Mouse (Mus musculus) kidney, postnatal 0 days (tissue): Measurements from ENCODE around the gene Tigd3. TPM values are rescaled to one million over a fixed set of nuclear protein-coding genes. Genes with fewer than 3 reads are reported as not detected.

Source experiments
- ATAC-seq: fragments of 200-750 bp; cut with Nextera tagmentation; replicated peaks from 2 replicates; pipeline ENCODE4 v1.8.0; 2017; ENCODE audit warnings: low read depth, moderate number of reproducible peaks, moderate TSS enrichment, moderate library complexity; ENCODE audit not compliant: low FRiP score
- DNase-seq: peaks from one replicate; pipeline ENCODE4 v3.0.0-alpha.2; 2016; ENCODE audit warnings: low spot score
- H3K27ac ChIP-seq: fragments of 300-500 bp; sonication (generic); 2 replicates; pipeline ENCODE4 v1.5.1; 2014; ENCODE audit warnings: mild to moderate bottlenecking
- H3K27me3 ChIP-seq: fragments of 300-500 bp; sonication (generic); 2 replicates; pipeline ENCODE4 v1.6.1; 2014; ENCODE audit warnings: low read length, mixed read lengths; ENCODE audit not compliant: insufficient read depth
- H3K36me3 ChIP-seq: fragments of 300-500 bp; sonication (generic); 2 replicates; pipeline ENCODE4 v1.6.1; 2014; ENCODE audit warnings: low read length, mixed read lengths; ENCODE audit not compliant: insufficient read depth
- H3K4me1 ChIP-seq: fragments of 300-500 bp; sonication (generic); replicated peaks from 2 replicates; pipeline ENCODE4 v1.6.1; 2014; ENCODE audit warnings: antibody characterized with exemption, low read length, mixed read lengths; ENCODE audit not compliant: insufficient read depth
- H3K4me2 ChIP-seq: fragments of 300-500 bp; sonication (generic); 2 replicates; pipeline ENCODE4 v1.6.1; 2014; ENCODE audit warnings: mild to moderate bottlenecking, low read length, moderate library complexity, mixed read lengths
- H3K4me3 ChIP-seq: fragments of 300-500 bp; sonication (generic); replicated peaks from 2 replicates; pipeline ENCODE4 v1.5.1; 2014; ENCODE audit warnings: low read depth, low read length
- H3K9ac ChIP-seq: fragments of 300-500 bp; sonication (generic); 2 replicates; pipeline ENCODE4 v1.6.1; 2014; ENCODE audit warnings: low read depth, low read length
- H3K9me3 ChIP-seq: fragments of 300-500 bp; sonication (generic); replicated peaks from 2 replicates; pipeline ENCODE4 v1.6.1; 2016; ENCODE audit warnings: low read length, inconsistent platforms, mixed read lengths
- CTCF ChIP-seq: IDR thresholded peaks from 2 replicates; pipeline ENCODE4 v1.5.1; 2016; ENCODE audit warnings: antibody characterized with exemption, low read depth, mild to moderate bottlenecking, moderate library complexity
- WGBS: fragments of 180-500 bp; shearing (Covaris S2); extraction: QIAGEN DNeasy Blood & Tissue Kit; methylation state at CpG from one replicate; pipeline ENCODE4 v1.1.7; 2014; 5-methylcytosine and 5-hydroxymethylcytosine counted together
- polyA plus RNA-seq: library from polyadenylated mRNA; unstranded; fragments of >200 nt; fragmentation: Nextera tagmentation; extraction: Ambion mirVana; gene quantifications from 2 replicates; pipeline ENCODE4 v1.2.1, GENCODE M21; 2015

Gene Tigd3
- polyA plus RNA-seq, 1 experiment from 2014 or later, result 2.9 TPM

GRCm38 (mm10) chr19:5848032-5848825 is 45.7 kb downstream of the Tigd3 start:
- H3K27ac ChIP-seq, result peak overlapping the region; percentile 98
- H3K27me3 ChIP-seq, result no peaks in the 10 kb centered on the region
- peaks cover 11% of the 10 kb centered on the region; the same call in 1 of the 2 replicates for H3K36me3 ChIP-seq
- ATAC-seq (no peak), DNase-seq (peak; percentile 68)
- 10% methylated on average over 14 of the region's 14 CpGs for WGBS
- H3K4me3 ChIP-seq, result 0 out of 2 replicates have a peak overlapping the region, but pooled peaks have one; percentile 9
- no peak for TF ChIP-seq CTCF
- H3K9me3 ChIP-seq, result no peaks in the 10 kb centered on the region
- H3K9ac ChIP-seq, result peak overlapping the region; percentile 61
- peaks cover 43% of the 10 kb centered on the region for H3K4me1 ChIP-seq
- H3K4me2 ChIP-seq, result peak overlapping the region; percentile 66

GRCm38 (mm10) chr19:5847306-5847796 is 46.6 kb downstream of the Tigd3 start:
- Histone ChIP-seq H3K4me2 (peak overlapping the region; percentile 66), H3K27ac (peak overlapping the region; percentile 98), H3K36me3 (peaks cover 9% of the 10 kb centered on the region; the same call in 1 of the 2 replicates), H3K27me3 (no peaks in the 10 kb centered on the region), H3K4me1 (peaks cover 51% of the 10 kb centered on the region), H3K4me3 (no peak overlapping the region), H3K9ac (peak overlapping the region; percentile 61), H3K9me3 (no peaks in the 10 kb centered on the region)
- ATAC-seq (0 out of 2 replicates have a peak, but pooled peaks have one; percentile 2), DNase-seq (no peak)
- 44% methylated on average over 4 of the region's 4 CpGs for WGBS
- TF ChIP-seq CTCF, result no peak

- peak overlapping the region; percentile 65 for H3K4me3 ChIP-seq
- ATAC-seq (peak; percentile 60), DNase-seq (peak; percentile 99)
- no peaks in the 10 kb centered on the region for H3K27me3 ChIP-seq
- 3% methylated on average over 16 of the region's 16 CpGs for WGBS
- 0 out of 2 replicates have a peak, but pooled peaks cover 4% of the 10 kb centered on the region for H3K36me3 ChIP-seq
- H3K9ac ChIP-seq, result peak overlapping the region; percentile 47; the same call in 1 of the 2 replicates
- peak overlapping the region; percentile 66 for H3K4me2 ChIP-seq
- peaks cover 52% of the 10 kb centered on the region for H3K4me1 ChIP-seq
- TF ChIP-seq CTCF, result no peak
- H3K9me3 ChIP-seq, result no peaks in the 10 kb centered on the region
- peak overlapping the region; percentile 98 for H3K27ac ChIP-seq
Measured at GRCm38 (mm10) chr19:5846557-5847305, 47.2 kb downstream of the Tigd3 start.

DNA sequence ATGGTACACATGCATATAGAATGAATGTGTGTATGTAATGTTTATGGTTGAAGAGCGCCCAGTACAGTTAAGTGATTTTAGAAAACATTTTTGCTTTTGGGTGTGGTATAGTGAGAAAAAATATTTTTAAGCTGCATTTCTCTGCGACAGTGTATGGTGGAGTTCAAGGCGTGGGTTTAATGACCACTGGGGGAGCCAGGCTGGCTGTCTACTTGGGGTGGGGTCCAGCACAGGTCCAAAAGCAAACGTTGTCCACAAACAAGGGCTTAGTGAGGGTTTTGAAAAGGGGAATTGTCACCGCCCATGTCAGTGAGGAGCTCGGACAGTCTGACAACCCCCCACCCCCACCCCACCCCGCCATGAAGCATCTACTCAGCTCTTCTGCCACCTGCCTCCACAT is 47.8 kb downstream of the Tigd3 start:
- no peaks in the 10 kb centered on the region for H3K9me3 ChIP-seq
- peak overlapping the region; percentile 98 for H3K27ac ChIP-seq
- H3K4me1 ChIP-seq, result peaks cover 57% of the 10 kb centered on the region
- TF ChIP-seq CTCF, result no peak
- ATAC-seq (peak; percentile 4), DNase-seq (no peak)
- peak overlapping the region; percentile 47 for H3K9ac ChIP-seq
- H3K27me3 ChIP-seq, result no peaks in the 10 kb centered on the region
- WGBS, result under 1% methylated on average over 7 of the region's 7 CpGs
- H3K4me3 ChIP-seq, result peak overlapping the region; percentile 65
- peak overlapping the region; percentile 66 for H3K4me2 ChIP-seq
- no peaks in the 10 kb centered on the region for H3K36me3 ChIP-seq

DNA sequence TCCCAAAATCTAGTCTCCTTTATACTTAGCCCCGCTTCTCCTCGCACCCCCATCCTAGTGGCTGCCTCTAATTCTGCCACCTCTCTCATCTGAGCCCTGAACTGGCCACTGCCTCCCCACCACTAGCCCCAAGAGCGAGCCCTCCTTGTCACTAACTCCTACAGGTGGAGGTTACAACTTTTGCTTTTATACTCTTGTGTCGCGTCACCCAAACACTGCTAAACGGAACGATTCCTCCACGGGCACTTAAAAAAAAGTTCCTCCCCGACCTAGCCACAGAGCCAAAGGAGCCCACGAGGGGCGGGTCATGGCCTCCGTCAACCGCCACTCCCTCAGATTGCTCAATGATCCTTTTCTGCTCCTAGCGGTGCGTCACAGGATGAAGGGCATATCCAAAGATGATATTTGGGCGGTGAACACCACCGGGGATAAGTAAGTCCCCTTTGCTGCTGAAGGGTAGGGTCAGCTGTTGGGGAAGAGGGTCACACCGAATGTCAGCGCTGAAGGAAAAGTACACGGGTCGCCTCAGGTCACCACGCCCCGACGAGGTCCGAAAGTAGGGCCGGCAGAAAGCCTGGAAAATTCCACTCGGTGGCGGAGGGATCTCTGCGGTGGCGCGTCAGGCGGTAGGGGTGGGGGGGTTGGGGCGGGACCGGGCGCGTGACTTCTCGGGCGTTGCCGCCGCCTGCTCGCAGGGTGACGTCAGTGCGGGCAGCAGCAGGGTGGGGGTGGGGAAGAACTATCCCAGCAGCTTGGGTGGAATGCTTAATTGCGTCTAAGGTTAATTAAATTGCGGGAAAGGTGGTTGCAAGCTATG is 48.4 kb downstream of the Tigd3 start:
- peak; percentile 96 for DNase-seq

More for the DNA sequence above, 48.4 kb downstream of the Tigd3 start:
- no peaks in the 10 kb centered on the region for H3K27me3 ChIP-seq
- peak; percentile 30 for ATAC-seq
- peaks cover 59% of the 10 kb centered on the region for H3K4me1 ChIP-seq
- H3K9me3 ChIP-seq, result no peaks in the 10 kb centered on the region
- peak overlapping the region; percentile 76 for H3K9ac ChIP-seq
- H3K4me2 ChIP-seq, result peak overlapping the region; percentile 66
- TF ChIP-seq CTCF, result no peak; the same call in 1 of the 2 replicates
- H3K36me3 ChIP-seq, result no peaks in the 10 kb centered on the region
- H3K4me3 ChIP-seq, result peak overlapping the region; percentile 65
- peak overlapping the region; percentile 98 for H3K27ac ChIP-seq
- WGBS, result 3% methylated on average over 45 of the region's 45 CpGs
